Mouse (Mus musculus) left cerebral cortex, postnatal 4 days (tissue): Measurements from ENCODE around the gene Dkk3. TPM values are rescaled to one million over a fixed set of nuclear protein-coding genes. Genes with fewer than 3 reads are reported as not detected.
"Not testable (repeated sequence)": the region's sequence is repeated elsewhere in the genome, so short reads cannot be mapped to it uniquely, and the experiment has no call there.

Experiments
- DNase-seq: peaks from one replicate; pipeline ENCODE4 v3.0.0-alpha.2; 2022
- intact Hi-C: fragments of 180-260 bp; cut with DNase I; formaldehyde crosslinking; loops from one replicate; pipeline ENCODE4 v1.15.1; 2025
- total RNA-seq, 2 experiments: library from RNA; stranded (reverse); gene quantifications; 2 replicates each; pipeline ENCODE4 v1.2.3; 2021

The Dkk3 gene
- total RNA-seq, 2 experiments from 2014 or later, result 58.4 to 59.0 TPM

GRCm38 (mm10) chr7:112133277-112133676 lies 25.6 kb downstream of the Dkk3 start:
- no peak for DNase-seq
- intact Hi-C loops, result no loop called here

- intact Hi-C loops, result no loop called here
- DNase-seq, result no peak
These were observed 26.9 kb downstream of the Dkk3 start for GRCm38 (mm10) chr7:112132005-112132404.

- DNase-seq, result no peak
- intact Hi-C loops, result no loop called here
These were observed 28.2 kb downstream of the Dkk3 start for GRCm38 (mm10) chr7:112130660-112131059.

- intact Hi-C loops, result no loop called here
- peak; percentile 67 for DNase-seq
These were observed 29.0 kb downstream of the Dkk3 start for GRCm38 (mm10) chr7:112129851-112130250.

GRCm38 (mm10) chr7:112128810-112129209 lies 30.0 kb downstream of the Dkk3 start:
- no peak for DNase-seq
- intact Hi-C loops, result no loop called here

GRCm38 (mm10) chr7:112127954-112128353 lies 30.9 kb downstream of the Dkk3 start:
- intact Hi-C loops, result no loop called here
- peak; percentile 40 for DNase-seq

- no peak for DNase-seq
- intact Hi-C loops, result no loop called here
These were observed 31.7 kb downstream of the Dkk3 start for GRCm38 (mm10) chr7:112127085-112127637.

GRCm38 (mm10) chr7:112125625-112126260 lies 33.1 kb downstream of the Dkk3 start:
- DNase-seq, result no peak
- intact Hi-C loops, result no loop called here

- intact Hi-C loops, result no loop called here
- DNase-seq, result no peak
These were observed 35.2 kb downstream of the Dkk3 start for GRCm38 (mm10) chr7:112123612-112124011.

GRCm38 (mm10) chr7:112121866-112122500 lies 36.9 kb downstream of the Dkk3 start:
- DNase-seq, result peak; percentile 60
- intact Hi-C loops, result no loop called here

GRCm38 (mm10) chr7:112120861-112121810 lies 37.7 kb downstream of the Dkk3 start:
- intact Hi-C loops, result no loop called here
- DNase-seq, result peak; percentile 43

- intact Hi-C loops, result no loop called here
- DNase-seq, result no peak
These were observed 39.6 kb downstream of the Dkk3 start for GRCm38 (mm10) chr7:112119248-112119647.

- DNase-seq, result peak; percentile 52
- intact Hi-C loops, result no loop called here
These were observed 40.8 kb downstream of the Dkk3 start for GRCm38 (mm10) chr7:112118086-112118485.

GRCm38 (mm10) chr7:112117501-112117900 lies 41.4 kb downstream of the Dkk3 start:
- intact Hi-C loops, result no loop called here
- DNase-seq, result no peak

GRCm38 (mm10) chr7:112110638-112111372 lies 48.1 kb downstream of the Dkk3 start:
- DNase-seq, result no peak
- intact Hi-C loops, result no loop called here

GRCm38 (mm10) chr7:112108757-112109156 lies 50.1 kb downstream of the Dkk3 start:
- DNase-seq, result no peak
- intact Hi-C loops, result no loop called here

GRCm38 (mm10) chr7:112103816-112104215 lies 55.0 kb downstream of the Dkk3 start:
- intact Hi-C loops, result no loop called here

GRCm38 (mm10) chr7:112102933-112103332 lies 55.9 kb downstream of the Dkk3 start:
- no peak for DNase-seq
- intact Hi-C loops, result no loop called here

More at GRCm38 (mm10) chr7:112103816-112104215, 55.0 kb downstream of the Dkk3 start:
- no peak for DNase-seq

GRCm38 (mm10) chr7:112100887-112101286 lies 58.0 kb downstream of the Dkk3 start:
- no peak for DNase-seq

GRCm38 (mm10) chr7:112094923-112095322 lies 63.9 kb downstream of the Dkk3 start:
- intact Hi-C loops, result loop anchor here (10.0 kb wide), 1 partner anchor 240 kb away; no protein-coding TSS in a partner anchor
- not testable (repeated sequence) for DNase-seq

More at GRCm38 (mm10) chr7:112100887-112101286, 58.0 kb downstream of the Dkk3 start:
- intact Hi-C loops, result no loop called here
